Mouse (Mus musculus) granulocyte monocyte progenitor cell, adult 5-6 weeks (primary cell): Measurements from ENCODE around the gene Trpm4. TPM values are rescaled to one million over a fixed set of nuclear protein-coding genes. Genes with fewer than 3 reads are reported as not detected.
"Not testable (repeated sequence)": the region's sequence is repeated elsewhere in the genome, so short reads cannot be mapped to it uniquely, and the experiment has no call there.

ENCODE experiments used
- ATAC-seq: replicated peaks from 2 replicates; pipeline ENCODE4 v1.8.0; 2016; ENCODE audit warnings: mild to moderate bottlenecking, moderate TSS enrichment, inconsistent platforms; ENCODE audit not compliant: poor library complexity, severe bottlenecking
- total RNA-seq, 2 experiments: library from RNA; stranded (forward) in 1 of 2; stranded (reverse) in 1 of 2; fragments of 200-712, 200-1000 nt in 1 of 2; fragments of >200 nt in 1 of 2; fragmentation: Nextera tagmentation in 1 of 2; gene quantifications; 2 replicates each; pipeline ENCODE4 v1.2.3; 2014 to 2017

The Trpm4 gene
- total RNA-seq, 2 experiments from 2014 or later: 2.4 to 6.3 TPM

GRCm38 (mm10) chr7:45263006-45263607, 70.5 kb downstream of the Trpm4 start:
- ATAC-seq: no peak

GRCm38 (mm10) chr7:45262266-45262665, 71.3 kb downstream of the Trpm4 start:
- no peak for ATAC-seq

GRCm38 (mm10) chr7:45259281-45259680, 74.3 kb downstream of the Trpm4 start:
- no peak for ATAC-seq

- no peak for ATAC-seq
Observed at GRCm38 (mm10) chr7:45257063-45257840, 76.3 kb downstream of the Trpm4 start.

GRCm38 (mm10) chr7:45255822-45256221, 77.8 kb downstream of the Trpm4 start:
- ATAC-seq: not testable (repeated sequence)

- no peak for ATAC-seq
Observed at GRCm38 (mm10) chr7:45253806-45254205, 79.8 kb downstream of the Trpm4 start.

Other genes with a start within 250 kb of the Trpm4 start
Only the 30 nearest of the 36 such genes appear.
- not detected in 2 replicates for gene Gm45713, start 197.5 kb downstream of the Trpm4 start, total RNA-seq (2014; fragmentation: Nextera tagmentation)
- 0.10 and 0.13 TPM in 2 replicates for gene Gm45713, start 197.5 kb downstream of the Trpm4 start, total RNA-seq (2017)
- gene Flt3l, start 197.3 kb downstream of the Trpm4 start, total RNA-seq (2014; fragmentation: Nextera tagmentation): 7.4 and 8.2 TPM in 2 replicates
- gene Flt3l, start 197.3 kb downstream of the Trpm4 start, total RNA-seq (2017): 2.3 and 5.7 TPM in 2 replicates
- gene Pih1d1, start 179.5 kb downstream of the Trpm4 start, total RNA-seq (2014; fragmentation: Nextera tagmentation): 74.2 and 91.6 TPM in 2 replicates
- 48.8 and 58.4 TPM in 2 replicates for gene Pih1d1, start 179.5 kb downstream of the Trpm4 start, total RNA-seq (2017)
- 53.4 and 59.8 TPM in 2 replicates for gene Aldh16a1, start 179.2 kb downstream of the Trpm4 start, total RNA-seq (2014; fragmentation: Nextera tagmentation)
- gene Aldh16a1, start 179.2 kb downstream of the Trpm4 start, total RNA-seq (2017): 31.2 and 42.5 TPM in 2 replicates
- gene Slc17a7, start 169.8 kb downstream of the Trpm4 start, total RNA-seq (2014; fragmentation: Nextera tagmentation): 0.17 TPM in 1 of 2 replicates, not detected in the other
- not detected in 2 replicates for gene Slc17a7, start 169.8 kb downstream of the Trpm4 start, total RNA-seq (2017)
- gene Gfy, start 154.2 kb downstream of the Trpm4 start, total RNA-seq (2014; fragmentation: Nextera tagmentation): not detected in 2 replicates
- not detected in 2 replicates for gene Gfy, start 154.2 kb downstream of the Trpm4 start, total RNA-seq (2017)
- gene Pth2, start 152.8 kb downstream of the Trpm4 start, total RNA-seq (2014; fragmentation: Nextera tagmentation): not detected in 2 replicates
- gene Pth2, start 152.8 kb downstream of the Trpm4 start, total RNA-seq (2017): not detected in 2 replicates
- gene Ccdc155, start 128.9 kb downstream of the Trpm4 start, total RNA-seq (2014; fragmentation: Nextera tagmentation): not detected in 2 replicates
- gene Ccdc155, start 128.9 kb downstream of the Trpm4 start, total RNA-seq (2017): 0.26 and 0.67 TPM in 2 replicates
- gene Dkkl1, start 121.6 kb downstream of the Trpm4 start, total RNA-seq (2014; fragmentation: Nextera tagmentation): 2.3 and 9.5 TPM in 2 replicates
- gene Dkkl1, start 121.6 kb downstream of the Trpm4 start, total RNA-seq (2017): 0.77 TPM in 1 of 2 replicates, not detected in the other
- 0.62 TPM in 1 of 2 replicates, not detected in the other for gene Tead2, start 118.0 kb downstream of the Trpm4 start, total RNA-seq (2014; fragmentation: Nextera tagmentation)
- gene Tead2, start 118.0 kb downstream of the Trpm4 start, total RNA-seq (2017): not detected in 2 replicates
- 104 and 177 TPM in 2 replicates for gene Cd37, start 94.7 kb downstream of the Trpm4 start, total RNA-seq (2014; fragmentation: Nextera tagmentation)
- 59.5 and 69.2 TPM in 2 replicates for gene Cd37, start 94.7 kb downstream of the Trpm4 start, total RNA-seq (2017)
- not detected in 2 replicates for gene Slc6a16, start 92.7 kb downstream of the Trpm4 start, total RNA-seq (2014; fragmentation: Nextera tagmentation)
- gene Slc6a16, start 92.7 kb downstream of the Trpm4 start, total RNA-seq (2017): not detected in 2 replicates
- gene Slc6a21, start 56.3 kb downstream of the Trpm4 start, total RNA-seq (2014; fragmentation: Nextera tagmentation): not detected in 2 replicates
- not detected in 2 replicates for gene Slc6a21, start 56.3 kb downstream of the Trpm4 start, total RNA-seq (2017)
- not detected in 2 replicates for gene Hrc, start 1.5 kb upstream of the Trpm4 start, total RNA-seq (2014; fragmentation: Nextera tagmentation)
- not detected in 2 replicates for gene Hrc, start 1.5 kb upstream of the Trpm4 start, total RNA-seq (2017)
- 1.2 TPM in 1 of 2 replicates, not detected in the other for gene Ppfia3, start 33.2 kb upstream of the Trpm4 start, total RNA-seq (2014; fragmentation: Nextera tagmentation)
- gene Ppfia3, start 33.2 kb upstream of the Trpm4 start, total RNA-seq (2017): not detected in 2 replicates
- not detected in 2 replicates for gene Lin7b, start 36.8 kb upstream of the Trpm4 start, total RNA-seq (2014; fragmentation: Nextera tagmentation)
- 1.9 TPM in 1 of 2 replicates, not detected in the other for gene Lin7b, start 36.8 kb upstream of the Trpm4 start, total RNA-seq (2017)
- 259 and 270 TPM in 2 replicates for gene Snrnp70, start 62.0 kb upstream of the Trpm4 start, total RNA-seq (2014; fragmentation: Nextera tagmentation)
- gene Snrnp70, start 62.0 kb upstream of the Trpm4 start, total RNA-seq (2017): 374 and 382 TPM in 2 replicates
- gene Kcna7, start 71.9 kb upstream of the Trpm4 start, total RNA-seq (2014; fragmentation: Nextera tagmentation): not detected in 2 replicates
- not detected in 2 replicates for gene Kcna7, start 71.9 kb upstream of the Trpm4 start, total RNA-seq (2017)
- gene Ntf5, start 79.9 kb upstream of the Trpm4 start, total RNA-seq (2014; fragmentation: Nextera tagmentation): not detected in 2 replicates
- not detected in 2 replicates for gene Ntf5, start 79.9 kb upstream of the Trpm4 start, total RNA-seq (2017)
- gene Lhb, start 87.0 kb upstream of the Trpm4 start, total RNA-seq (2014; fragmentation: Nextera tagmentation): not detected in 2 replicates
- gene Lhb, start 87.0 kb upstream of the Trpm4 start, total RNA-seq (2017): not detected in 2 replicates
- gene Gys1, start 101.1 kb upstream of the Trpm4 start, total RNA-seq (2014; fragmentation: Nextera tagmentation): 27.1 and 32.4 TPM in 2 replicates
- gene Gys1, start 101.1 kb upstream of the Trpm4 start, total RNA-seq (2017): 20.3 and 21.3 TPM in 2 replicates
- gene Ruvbl2, start 104.3 kb upstream of the Trpm4 start, total RNA-seq (2014; fragmentation: Nextera tagmentation): 90.0 and 147 TPM in 2 replicates
- gene Ruvbl2, start 104.3 kb upstream of the Trpm4 start, total RNA-seq (2017): 191 and 250 TPM in 2 replicates
- gene Ftl1, start 126.1 kb upstream of the Trpm4 start, total RNA-seq (2014; fragmentation: Nextera tagmentation): 1,113 and 1,886 TPM in 2 replicates
- 1,040 and 1,064 TPM in 2 replicates for gene Ftl1, start 126.1 kb upstream of the Trpm4 start, total RNA-seq (2017)
- gene Bax, start 133.1 kb upstream of the Trpm4 start, total RNA-seq (2014; fragmentation: Nextera tagmentation): 39.3 and 51.9 TPM in 2 replicates
- gene Bax, start 133.1 kb upstream of the Trpm4 start, total RNA-seq (2017): 28.7 and 34.2 TPM in 2 replicates
- not detected in 2 replicates for gene Tulp2, start 148.1 kb upstream of the Trpm4 start, total RNA-seq (2014; fragmentation: Nextera tagmentation)
- gene Tulp2, start 148.1 kb upstream of the Trpm4 start, total RNA-seq (2017): not detected in 2 replicates
- not detected in 2 replicates for gene Gm45808, start 153.0 kb upstream of the Trpm4 start, total RNA-seq (2014; fragmentation: Nextera tagmentation)
- not detected in 2 replicates for gene Gm45808, start 153.0 kb upstream of the Trpm4 start, total RNA-seq (2017)
- 29.3 and 31.1 TPM in 2 replicates for gene Dhdh, start 155.0 kb upstream of the Trpm4 start, total RNA-seq (2014; fragmentation: Nextera tagmentation)
- gene Dhdh, start 155.0 kb upstream of the Trpm4 start, total RNA-seq (2017): 18.4 and 20.2 TPM in 2 replicates
- gene Nucb1, start 176.6 kb upstream of the Trpm4 start, total RNA-seq (2014; fragmentation: Nextera tagmentation): 184 and 207 TPM in 2 replicates
- 316 and 398 TPM in 2 replicates for gene Nucb1, start 176.6 kb upstream of the Trpm4 start, total RNA-seq (2017)
- 8.3 and 22.1 TPM in 2 replicates for gene Ppp1r15a, start 192.5 kb upstream of the Trpm4 start, total RNA-seq (2014; fragmentation: Nextera tagmentation)
- 51.1 and 54.9 TPM in 2 replicates for gene Ppp1r15a, start 192.5 kb upstream of the Trpm4 start, total RNA-seq (2017)
- not detected in 2 replicates for gene Plekha4, start 192.6 kb upstream of the Trpm4 start, total RNA-seq (2014; fragmentation: Nextera tagmentation)
- 0.26 TPM in 1 of 2 replicates, not detected in the other for gene Plekha4, start 192.6 kb upstream of the Trpm4 start, total RNA-seq (2017)